Mouse (Mus musculus): Measurements from ENCODE around the gene Dok1. TPM values are rescaled to one million over a fixed set of nuclear protein-coding genes. Genes with fewer than 3 reads are reported as not detected.
A peak's percentile ranks its signal among the peaks of the same experiment; 100 is the strongest.

The Dok1 gene
- polyA plus RNA-seq, 1 experiment from 2014 or later, result 13.7 TPM

DNA sequence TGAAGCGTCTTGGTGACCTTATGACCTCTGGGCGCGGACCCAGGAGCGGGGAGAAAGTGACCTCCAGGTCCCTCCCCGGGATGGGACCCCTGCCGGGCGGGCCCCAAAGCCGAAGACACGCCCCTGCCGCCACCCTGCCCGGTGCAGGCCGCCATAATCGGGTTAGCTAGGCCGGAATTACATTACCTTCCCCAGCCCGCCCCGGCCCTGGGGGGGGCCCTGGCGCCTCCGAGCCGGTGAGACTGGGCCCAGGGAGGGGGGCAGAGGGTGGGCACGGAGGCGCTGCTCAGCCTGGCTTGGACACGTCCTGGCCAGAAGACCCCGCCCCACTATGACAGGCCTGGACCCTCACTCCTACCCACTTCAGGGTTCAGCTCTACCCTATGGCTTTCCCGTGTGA, 37.9 kb upstream of the Dok1 start:
- Histone ChIP-seq H3K27ac (no peak overlapping the region), H3K4me3 (replicated peaks; ENCODE audit: low read depth, low read length) (peak overlapping the region; percentile 8; the same call in 1 of the 2 replicates), H3K9me3 (replicated peaks; ENCODE audit: low read length) (no peaks in the 10 kb centered on the region), H3K4me1 (replicated peaks; ENCODE audit: insufficient read depth, low read length) (peaks cover 9% of the 10 kb centered on the region), H3K4me2 (ENCODE audit: low read length) (no peak overlapping the region), H3K9ac (ENCODE audit: low read depth, low read length) (no peak overlapping the region), H3K27me3 (ENCODE audit: insufficient read depth, low read length) (peaks cover 71% of the 10 kb centered on the region), H3K36me3 (ENCODE audit: insufficient read depth, low read length) (no peaks in the 10 kb centered on the region)
- no peak for TF ChIP-seq CTCF (IDR thresholded peaks at IDR 0.05; ENCODE audit: low read depth)
- 0 out of 2 replicates have a peak, but pooled peaks have one; percentile 35 for ATAC-seq (replicated peaks; ENCODE audit: low FRiP score, low read depth)
- no peak for DNase-seq (ENCODE audit: low spot score)
- WGBS, result 3% methylated on average over 23 of the region's 24 CpGs

- Histone ChIP-seq H3K9me3 (replicated peaks; ENCODE audit: low read length) (no peaks in the 10 kb centered on the region), H3K9ac (ENCODE audit: low read depth, low read length) (no peak overlapping the region), H3K27me3 (ENCODE audit: insufficient read depth, low read length) (peaks cover 77% of the 10 kb centered on the region), H3K4me3 (replicated peaks; ENCODE audit: low read depth, low read length) (peak overlapping the region; percentile 11; the same call in 1 of the 2 replicates), H3K4me2 (ENCODE audit: low read length) (peak overlapping the region; percentile 30), H3K27ac (no peak overlapping the region), H3K36me3 (ENCODE audit: insufficient read depth, low read length) (no peaks in the 10 kb centered on the region), H3K4me1 (replicated peaks; ENCODE audit: insufficient read depth, low read length) (peaks cover 9% of the 10 kb centered on the region)
- WGBS, result under 1% methylated on average over 43 of the region's 58 CpGs
- DNase-seq (ENCODE audit: low spot score) (peak; percentile 26), ATAC-seq (replicated peaks; ENCODE audit: low FRiP score, low read depth) (peak; percentile 11; the same call in 1 of the 2 replicates)
- TF ChIP-seq CTCF (IDR thresholded peaks at IDR 0.05; ENCODE audit: low read depth), result no peak
These were observed 37.3 kb upstream of the Dok1 start for GRCm38 (mm10) chr6:83070311-83071219.

- no peaks in the 10 kb centered on the region for H3K36me3 ChIP-seq (ENCODE audit: insufficient read depth, low read length)
- no peak for TF ChIP-seq CTCF (IDR thresholded peaks at IDR 0.05; ENCODE audit: low read depth)
- no peak within 1 kb of the TSS for H3K27ac ChIP-seq
- peaks cover 80% of the 10 kb centered on the region for H3K27me3 ChIP-seq (ENCODE audit: insufficient read depth, low read length)
- ATAC-seq (replicated peaks; ENCODE audit: low FRiP score, low read depth) (no peak), DNase-seq (ENCODE audit: low spot score) (no peak)
- WGBS, result 0% methylated on average over 10 of the region's 10 CpGs
- no peak within 1 kb of the TSS for H3K9ac ChIP-seq (ENCODE audit: low read depth, low read length)
- H3K4me3 ChIP-seq (replicated peaks; ENCODE audit: low read depth, low read length), result peak within 1 kb of the TSS; percentile 30; the same call in 1 of the 2 replicates
- H3K4me2 ChIP-seq (ENCODE audit: low read length), result peak within 1 kb of the TSS; percentile 52
- no peaks in the 10 kb centered on the region for H3K9me3 ChIP-seq (replicated peaks; ENCODE audit: low read length)
- peaks cover 9% of the 10 kb centered on the region for H3K4me1 ChIP-seq (replicated peaks; ENCODE audit: insufficient read depth, low read length)
These were observed 36.8 kb upstream of the Dok1 start, which contains the start of gene Tlx2 for GRCm38 (mm10) chr6:83070247-83070310. Gene Tlx2, minus strand, starts transcription at chr6:83070293.

DNA sequence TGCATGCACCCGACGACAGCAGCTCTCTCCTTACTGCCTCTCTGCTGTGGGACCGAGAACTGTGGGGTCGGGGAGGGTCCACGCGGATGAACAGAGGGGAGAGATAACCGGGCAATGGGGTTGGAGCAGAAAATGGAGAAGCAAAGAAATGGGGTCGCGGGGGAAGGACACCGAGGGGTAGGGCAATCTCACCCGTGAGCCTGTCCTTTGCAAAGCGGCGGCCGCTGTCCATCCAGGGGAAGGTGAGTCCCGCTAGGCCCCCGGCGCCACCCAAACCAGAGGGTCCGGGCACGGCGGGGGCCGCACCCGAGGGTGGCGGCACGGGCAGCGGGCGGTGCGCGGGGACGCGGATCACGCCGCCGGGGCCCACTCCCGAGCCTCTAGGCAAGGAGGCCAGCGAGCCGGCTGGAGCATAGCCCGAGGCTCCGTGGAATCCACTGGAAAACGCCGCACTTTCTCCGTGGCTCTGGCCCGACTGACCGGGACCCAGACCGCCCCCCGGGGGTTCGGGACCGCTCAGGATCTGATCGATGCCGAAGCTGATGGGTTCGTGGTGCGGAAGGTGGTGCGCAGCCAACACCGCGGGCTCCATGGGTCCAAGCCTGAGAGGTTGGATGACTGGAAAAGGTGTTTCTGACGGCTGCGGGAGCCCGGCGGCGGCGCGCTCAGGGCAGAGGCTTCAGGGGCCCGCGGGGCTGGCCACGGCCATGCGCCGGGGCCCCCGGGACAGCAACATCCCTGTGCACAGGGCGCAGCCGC, 36.4 kb upstream of the Dok1 start:
- Histone ChIP-seq H3K9ac (ENCODE audit: low read depth, low read length) (no peak overlapping the region), H3K36me3 (ENCODE audit: insufficient read depth, low read length) (no peaks in the 10 kb centered on the region), H3K9me3 (replicated peaks; ENCODE audit: low read length) (no peaks in the 10 kb centered on the region), H3K4me1 (replicated peaks; ENCODE audit: insufficient read depth, low read length) (peaks cover 9% of the 10 kb centered on the region), H3K27me3 (ENCODE audit: insufficient read depth, low read length) (peaks cover 83% of the 10 kb centered on the region), H3K4me3 (replicated peaks; ENCODE audit: low read depth, low read length) (0 out of 2 replicates have a peak overlapping the region, but pooled peaks have one; percentile 11), H3K27ac (no peak overlapping the region), H3K4me2 (ENCODE audit: low read length) (peak overlapping the region; percentile 30)
- DNase-seq (ENCODE audit: low spot score), result no peak
- ATAC-seq (replicated peaks; ENCODE audit: low FRiP score, low read depth), result 0 out of 2 replicates have a peak, but pooled peaks have one; percentile 18
- no peak for TF ChIP-seq CTCF (IDR thresholded peaks at IDR 0.05; ENCODE audit: low read depth)
- WGBS, result 1% methylated on average over 68 of the region's 69 CpGs

- Histone ChIP-seq H3K9me3 (replicated peaks; ENCODE audit: low read length) (no peaks in the 10 kb centered on the region), H3K4me1 (replicated peaks; ENCODE audit: insufficient read depth, low read length) (peaks cover 9% of the 10 kb centered on the region), H3K27me3 (ENCODE audit: insufficient read depth, low read length) (peaks cover 84% of the 10 kb centered on the region), H3K36me3 (ENCODE audit: insufficient read depth, low read length) (no peaks in the 10 kb centered on the region), H3K4me3 (replicated peaks; ENCODE audit: low read depth, low read length) (peak overlapping the region; percentile 30), H3K4me2 (ENCODE audit: low read length) (peak overlapping the region; percentile 52), H3K9ac (ENCODE audit: low read depth, low read length) (no peak overlapping the region), H3K27ac (no peak overlapping the region)
- TF ChIP-seq CTCF (IDR thresholded peaks at IDR 0.05; ENCODE audit: low read depth), result no peak
- WGBS, result 1% methylated on average over 72 of the region's 81 CpGs
- DNase-seq (ENCODE audit: low spot score) (no peak), ATAC-seq (replicated peaks; ENCODE audit: low FRiP score, low read depth) (peak; percentile 29)
These were observed 35.6 kb upstream of the Dok1 start for GRCm38 (mm10) chr6:83068706-83069487.

DNA sequence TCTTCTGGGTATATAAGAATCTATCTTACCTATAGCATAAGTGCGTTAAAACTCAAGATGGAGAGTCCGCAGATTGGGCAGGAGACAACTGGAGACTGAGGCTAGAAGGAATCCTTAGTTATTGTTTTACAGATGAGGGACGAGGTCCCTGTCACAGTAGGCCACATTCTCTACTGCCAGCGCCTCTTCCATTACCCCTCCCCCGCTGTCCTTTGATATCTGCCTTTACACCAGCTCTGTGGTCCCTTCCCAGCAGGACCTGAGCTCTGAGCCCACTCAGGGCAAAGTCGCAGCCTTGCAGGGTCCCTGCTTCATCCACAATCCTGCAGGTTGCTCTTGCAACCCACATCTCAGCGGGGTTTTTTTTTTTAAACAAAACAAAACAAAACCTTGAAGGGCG, 35.0 kb upstream of the Dok1 start:
- peaks cover 84% of the 10 kb centered on the region for H3K27me3 ChIP-seq (ENCODE audit: insufficient read depth, low read length)
- ATAC-seq (replicated peaks; ENCODE audit: low FRiP score, low read depth), result no peak
- H3K27ac ChIP-seq, result no peak overlapping the region
- 19% methylated on average over 8 of the region's 8 CpGs for WGBS
- H3K4me1 ChIP-seq (replicated peaks; ENCODE audit: insufficient read depth, low read length), result peaks cover 9% of the 10 kb centered on the region
- no peak overlapping the region for H3K9ac ChIP-seq (ENCODE audit: low read depth, low read length)
- no peak for TF ChIP-seq CTCF (IDR thresholded peaks at IDR 0.05; ENCODE audit: low read depth)
- H3K4me2 ChIP-seq (ENCODE audit: low read length), result peak overlapping the region; percentile 52
- DNase-seq (ENCODE audit: low spot score), result no peak
- no peaks in the 10 kb centered on the region for H3K9me3 ChIP-seq (replicated peaks; ENCODE audit: low read length)
- H3K36me3 ChIP-seq (ENCODE audit: insufficient read depth, low read length), result no peaks in the 10 kb centered on the region
- H3K4me3 ChIP-seq (replicated peaks; ENCODE audit: low read depth, low read length), result peak overlapping the region; percentile 30; the same call in 1 of the 2 replicates

Data from kidney, postnatal 0 days (tissue).